Mouse (Mus musculus) brain, embryonic 14.5 days (tissue): ENCODE data around the gene Fcrlb.

Experiments
- CTCF ChIP-seq: fragments of 200-500 bp; IDR thresholded peaks from 2 replicates; pipeline ENCODE4 v1.5.1; 2012; ENCODE audit warnings: inconsistent platforms, mild to moderate bottlenecking, moderate library complexity, borderline replicate concordance; ENCODE audit not compliant: insufficient read depth, insufficient read length; ENCODE audit errors: extremely low read depth
- POLR2A ChIP-seq: fragments of 200-500 bp; IDR thresholded peaks from 2 replicates; pipeline ENCODE4 v1.6.1; 2012; ENCODE audit warnings: mild to moderate bottlenecking, inconsistent platforms, borderline replicate concordance; ENCODE audit not compliant: poor library complexity, insufficient read depth, insufficient read length, severe bottlenecking; ENCODE audit errors: extremely low read depth

DNA sequence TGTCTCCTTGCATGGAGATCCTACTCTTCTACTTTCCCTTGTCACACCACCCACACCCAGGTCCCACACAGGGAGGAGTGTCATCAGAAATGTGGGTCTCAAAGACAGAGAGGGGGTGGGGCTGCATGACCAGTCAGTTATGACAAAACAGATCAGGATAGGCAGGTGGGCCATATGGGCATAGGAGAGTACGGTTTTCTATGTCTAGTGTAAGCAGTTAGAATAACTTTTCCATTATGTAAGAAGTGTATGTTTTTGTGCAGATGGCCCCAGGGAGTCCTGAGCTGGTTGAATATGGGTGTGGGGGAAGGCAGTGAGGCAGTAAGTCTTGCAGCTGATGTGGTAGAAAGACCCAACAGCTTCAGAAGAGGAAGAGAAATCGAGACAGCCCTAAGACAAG, 15.7 kb upstream of the Fcrlb start:
- TF ChIP-seq CTCF, result no peak
- no peak for TF ChIP-seq POLR2A
